Mouse (Mus musculus) brain, embryonic 14.5 days (tissue): ENCODE measurements at regions not wholly inside any gene's neighbourhood (a gene's known extent, or its start where the extent isn't known, plus 50 kb on each side); places are given as distances from the start of the nearest gene placed in this dataset.

Experiments used
- CTCF ChIP-seq: fragments of 200-500 bp; IDR thresholded peaks from 2 replicates; pipeline ENCODE4 v1.5.1; 2012; ENCODE audit warnings: inconsistent platforms, mild to moderate bottlenecking, moderate library complexity, borderline replicate concordance; ENCODE audit not compliant: insufficient read depth, insufficient read length; ENCODE audit errors: extremely low read depth
- POLR2A ChIP-seq: fragments of 200-500 bp; IDR thresholded peaks from 2 replicates; pipeline ENCODE4 v1.6.1; 2012; ENCODE audit warnings: mild to moderate bottlenecking, inconsistent platforms, borderline replicate concordance; ENCODE audit not compliant: poor library complexity, insufficient read depth, insufficient read length, severe bottlenecking; ENCODE audit errors: extremely low read depth

- no peak for TF ChIP-seq CTCF
- no peak for TF ChIP-seq POLR2A
Observed at GRCm38 (mm10) chr13:64568876-64569275, 71.3 kb upstream of the Fam240b start.
